12 mouse cellular contexts compared by ENCODE assay signal in genomic region chr7:92978225-92978624, GRCm38 (mm10).
"Had no signal": no experiment of that assay in that cellular context is flagged by ENCODE, and none has a peak within 500 bp of the region (broad histone marks: within the 10 kb centered on the region; RNA-seq: fewer than 3 reads in every experiment).

No protein-coding gene starts in this region.

- H3K4me2 ChIP-seq: limb, embryonic 13.5 days; midbrain, embryonic 12.5 days; neural tube, embryonic 15.5 days had no signal

- H3K27me3 ChIP-seq: limb, embryonic 13.5 days; megakaryocyte, embryonic 14.5 days; neural tube, embryonic 15.5 days had no signal

- H3K9me3 ChIP-seq: limb, embryonic 13.5 days; megakaryocyte, embryonic 14.5 days; midbrain, embryonic 12.5 days; neural tube, embryonic 15.5 days had no signal

- H3K36me3 ChIP-seq: limb, embryonic 13.5 days; midbrain, embryonic 12.5 days; neural tube, embryonic 15.5 days had no signal

- H3K4me1 ChIP-seq: midbrain, embryonic 12.5 days; neural tube, embryonic 15.5 days had no signal

- ATAC-seq: intestine, embryonic 16.5 days; midbrain, embryonic 16.5 days had no signal

- H3K27ac ChIP-seq: limb, embryonic 13.5 days; midbrain, embryonic 12.5 days; neural tube, embryonic 15.5 days had no signal

- H3K4me3 ChIP-seq: limb, embryonic 13.5 days; megakaryocyte, embryonic 14.5 days; midbrain, embryonic 12.5 days; neural tube, embryonic 15.5 days had no signal

- H3K9ac ChIP-seq: limb, embryonic 13.5 days; midbrain, embryonic 12.5 days; neural tube, embryonic 15.5 days had no signal

- DNase-seq: kidney, adult 2 months; kidney, postnatal 25 days; layer of hippocampus, adult 9-11 months; lung, adult 18-20 months; right cerebral cortex, adult 18-20 months; right cerebral cortex, postnatal 25 days had no signal
